Mouse (Mus musculus) forebrain, embryonic 12.5 days (tissue): Measurements from ENCODE around the gene Gdpd3. TPM values are rescaled to one million over a fixed set of nuclear protein-coding genes. Genes with fewer than 3 reads are reported as not detected.

Experiments
- ATAC-seq: fragments of 200-750 bp; cut with Nextera tagmentation; 2 replicates; pipeline ENCODE4 v1.8.0; 2017; ENCODE audit warnings: moderate TSS enrichment; ENCODE audit not compliant: low FRiP score
- H3K27ac ChIP-seq: fragments of 300-500 bp; sonication (generic); 2 replicates; pipeline ENCODE4 v1.5.1; 2016; ENCODE audit warnings: mild to moderate bottlenecking
- H3K27me3 ChIP-seq: fragments of 300-500 bp; sonication (generic); 2 replicates; pipeline ENCODE4 v1.6.1; 2016; ENCODE audit warnings: mild to moderate bottlenecking
- H3K36me3 ChIP-seq: fragments of 300-500 bp; sonication (generic); replicated peaks from 2 replicates; pipeline ENCODE4 v1.6.1; 2016; ENCODE audit warnings: mild to moderate bottlenecking
- H3K4me1 ChIP-seq: fragments of 300-500 bp; sonication (generic); 2 replicates; pipeline ENCODE4 v1.6.1; 2016
- H3K4me2 ChIP-seq: fragments of 300-500 bp; sonication (generic); 2 replicates; pipeline ENCODE4 v1.6.1; 2016; ENCODE audit warnings: mild to moderate bottlenecking, moderate library complexity
- H3K4me3 ChIP-seq: fragments of 300-500 bp; sonication (generic); replicated peaks from 2 replicates; pipeline ENCODE4 v1.5.1; 2016; ENCODE audit warnings: mild to moderate bottlenecking
- H3K9ac ChIP-seq: fragments of 300-500 bp; sonication (generic); 2 replicates; pipeline ENCODE4 v1.6.1; 2016; ENCODE audit warnings: mild to moderate bottlenecking
- H3K9me3 ChIP-seq: fragments of 300-500 bp; sonication (generic); 2 replicates; pipeline ENCODE4 v1.6.1; 2016
- WGBS: fragments of 180-500 bp; shearing (Covaris S2); methylation state at CpG from one replicate; pipeline ENCODE4 v1.1.7; 2016; 5-methylcytosine and 5-hydroxymethylcytosine counted together
- polyA plus RNA-seq: library from polyadenylated mRNA; unstranded; fragments of >200 nt; fragmentation: Nextera tagmentation; extraction: Ambion mirVana; gene quantifications from 2 replicates; pipeline ENCODE4 v1.2.1, GENCODE M21; 2016

The Gdpd3 gene
- polyA plus RNA-seq, 1 experiment from 2014 or later, result 1.4 TPM

GRCm38 (mm10) chr7:126780971-126781635 is 15.0 kb downstream of the Gdpd3 start, which contains the start of gene Tbx6:
Tbx6 (plus strand) TSS chr7:126781483.
- H3K27me3 ChIP-seq, result no peaks in the 10 kb centered on the region
- peak within 1 kb of the TSS; percentile 53 for H3K9ac ChIP-seq
- H3K4me3 ChIP-seq, result peak within 1 kb of the TSS; percentile 39
- H3K4me2 ChIP-seq, result peak within 1 kb of the TSS; percentile 93
- H3K9me3 ChIP-seq, result no peaks in the 10 kb centered on the region
- WGBS, result 8% methylated on average over 22 of the region's 22 CpGs
- peak within 1 kb of the TSS; percentile 79 for H3K27ac ChIP-seq
- peaks cover 41% of the 10 kb centered on the region for H3K4me1 ChIP-seq
- H3K36me3 ChIP-seq, result peaks cover 25% of the 10 kb centered on the region
- peak; percentile 2; the same call in 1 of the 2 replicates for ATAC-seq

DNA sequence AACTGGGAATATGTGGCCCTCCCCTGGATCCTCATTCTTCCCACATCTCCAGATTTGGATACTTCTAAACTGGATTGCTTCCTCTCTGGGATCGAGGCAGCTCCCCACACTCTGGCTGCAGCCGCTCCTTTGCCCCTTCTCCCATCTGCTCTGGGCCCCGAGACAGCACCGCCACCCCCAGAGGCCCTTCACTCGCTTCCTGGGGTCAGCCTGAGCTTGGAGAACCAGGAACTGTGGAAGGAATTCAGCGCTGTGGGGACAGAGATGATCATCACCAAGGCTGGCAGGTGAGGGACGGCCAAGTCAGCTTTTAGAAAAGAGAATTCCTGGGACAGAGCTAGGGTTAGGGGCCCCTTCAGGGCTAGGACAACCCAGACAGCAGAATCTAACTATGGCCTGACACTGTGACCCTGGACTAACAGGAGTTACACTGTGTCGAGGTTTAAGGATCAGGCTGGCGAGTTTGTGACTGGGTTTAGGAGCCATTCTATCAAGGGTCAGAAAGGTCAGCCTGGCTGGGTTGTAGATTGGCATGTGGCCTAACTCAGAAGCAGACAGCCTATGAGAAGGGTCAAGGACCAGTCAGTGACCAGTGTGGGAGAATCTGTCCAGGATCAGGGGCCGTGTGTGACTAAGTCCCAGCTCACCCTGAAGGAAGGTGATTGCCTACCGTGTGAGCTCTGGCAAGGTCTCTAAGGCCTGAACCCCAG is 15.7 kb downstream of the Gdpd3 start:
- Histone ChIP-seq H3K27ac (peak overlapping the region; percentile 6; the same call in 1 of the 2 replicates), H3K4me3 (0 out of 2 replicates have a peak overlapping the region, but pooled peaks have one; percentile 39), H3K4me2 (peak overlapping the region; percentile 93), H3K9ac (peak overlapping the region; percentile 53; the same call in 1 of the 2 replicates), H3K36me3 (peaks cover 32% of the 10 kb centered on the region), H3K9me3 (no peaks in the 10 kb centered on the region), H3K27me3 (no peaks in the 10 kb centered on the region), H3K4me1 (peaks cover 36% of the 10 kb centered on the region)
- ATAC-seq, result no peak
- WGBS, result 48% methylated on average over 11 of the region's 11 CpGs

DNA sequence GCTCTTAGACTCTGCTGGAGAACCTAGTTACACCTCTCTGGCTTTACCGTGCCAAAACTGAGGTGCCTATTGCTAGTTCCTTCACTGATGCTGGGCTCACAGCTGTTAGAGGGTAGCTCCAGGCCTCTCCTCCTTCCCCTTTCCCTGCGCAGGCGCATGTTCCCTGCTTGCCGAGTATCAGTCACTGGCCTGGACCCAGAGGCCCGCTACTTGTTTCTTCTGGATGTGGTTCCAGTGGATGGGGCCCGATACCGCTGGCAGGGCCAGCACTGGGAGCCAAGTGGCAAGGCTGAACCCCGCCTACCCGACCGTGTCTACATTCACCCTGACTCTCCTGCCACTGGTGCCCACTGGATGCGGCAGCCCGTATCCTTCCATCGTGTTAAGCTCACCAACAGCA is 16.6 kb downstream of the Gdpd3 start:
- Histone ChIP-seq H3K36me3 (peaks cover 41% of the 10 kb centered on the region), H3K4me1 (peaks cover 29% of the 10 kb centered on the region), H3K27me3 (no peaks in the 10 kb centered on the region), H3K9me3 (no peaks in the 10 kb centered on the region), H3K4me3 (no peak overlapping the region), H3K27ac (no peak overlapping the region), H3K4me2 (no peak overlapping the region), H3K9ac (no peak overlapping the region)
- ATAC-seq, result no peak
- 88% methylated on average over 13 of the region's 13 CpGs for WGBS

DNA sequence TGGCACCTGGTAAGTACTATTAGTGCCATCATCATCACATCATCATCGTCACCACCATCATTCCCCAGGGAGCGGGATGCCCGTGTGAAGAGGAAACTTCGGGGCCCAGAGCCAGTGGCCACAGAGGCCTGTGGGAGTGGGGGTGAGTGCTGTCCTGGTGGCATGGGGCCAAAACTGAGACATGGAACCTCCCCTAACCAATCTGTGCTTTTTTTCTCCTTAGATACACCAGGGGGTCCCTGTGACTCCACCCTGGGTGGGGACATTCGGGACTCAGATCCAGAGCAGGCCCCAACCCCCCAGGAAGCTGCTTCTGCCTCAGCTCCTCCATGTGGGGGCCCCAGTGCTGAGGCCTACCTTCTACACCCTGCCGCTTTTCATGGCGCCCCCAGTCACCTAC is 18.3 kb downstream of the Gdpd3 start:
- Histone ChIP-seq H3K9ac (no peak overlapping the region), H3K36me3 (peaks cover 59% of the 10 kb centered on the region), H3K4me3 (no peak overlapping the region), H3K4me2 (no peak overlapping the region), H3K9me3 (no peaks in the 10 kb centered on the region), H3K27me3 (no peaks in the 10 kb centered on the region), H3K27ac (no peak overlapping the region), H3K4me1 (peaks cover 22% of the 10 kb centered on the region)
- WGBS, result 92% methylated on average over 7 of the region's 7 CpGs
- ATAC-seq, result no peak

DNA sequence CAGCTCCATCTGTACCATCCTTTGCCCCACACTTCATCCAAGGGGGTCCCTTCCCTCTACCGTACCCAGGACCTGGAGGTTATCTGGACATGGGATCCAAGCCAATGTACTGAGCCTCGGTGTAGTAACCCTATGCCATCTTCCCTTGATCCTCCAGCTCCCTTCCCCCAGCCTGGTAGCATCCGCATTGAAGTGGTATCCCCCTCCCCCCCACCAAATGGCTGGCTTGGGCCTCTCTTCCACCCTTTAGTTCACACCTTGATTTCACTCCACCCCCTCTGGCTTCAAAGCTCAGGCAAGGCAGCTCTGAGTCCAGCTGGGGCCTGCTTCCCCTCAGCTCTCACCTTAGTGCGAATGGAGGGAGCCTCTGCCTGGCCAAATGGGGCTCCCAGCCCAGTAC is 18.9 kb downstream of the Gdpd3 start:
- no peak overlapping the region for H3K27ac ChIP-seq
- H3K4me2 ChIP-seq, result no peak overlapping the region
- no peaks in the 10 kb centered on the region for H3K9me3 ChIP-seq
- no peak overlapping the region for H3K9ac ChIP-seq
- no peak overlapping the region for H3K4me3 ChIP-seq
- no peak for ATAC-seq
- H3K4me1 ChIP-seq, result peaks cover 18% of the 10 kb centered on the region
- WGBS, result 86% methylated on average over 4 of the region's 4 CpGs
- peaks cover 65% of the 10 kb centered on the region for H3K36me3 ChIP-seq
- H3K27me3 ChIP-seq, result no peaks in the 10 kb centered on the region

DNA sequence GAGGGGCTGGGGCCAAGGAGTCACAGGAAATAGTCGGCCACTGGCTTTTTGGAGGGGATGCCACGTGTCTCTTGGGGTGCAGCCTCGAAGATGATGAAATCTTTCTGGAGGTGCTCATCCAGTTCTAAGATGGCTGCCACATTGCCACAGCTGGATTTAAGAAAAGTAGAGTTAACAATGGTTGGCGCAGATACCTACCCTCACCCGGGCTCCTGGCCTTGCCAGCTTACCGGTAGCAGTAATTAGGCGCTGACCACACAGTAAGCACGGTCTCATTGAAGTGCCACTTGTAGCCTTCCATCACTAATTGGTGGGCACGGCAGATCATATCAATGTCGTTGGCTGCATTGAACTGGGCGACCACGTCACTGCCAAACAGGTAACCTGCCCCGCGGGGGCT is 20.0 kb downstream of the Gdpd3 start:
- Histone ChIP-seq H3K9ac (no peak overlapping the region), H3K4me3 (no peak overlapping the region), H3K9me3 (no peaks in the 10 kb centered on the region), H3K4me1 (peaks cover 20% of the 10 kb centered on the region), H3K36me3 (peaks cover 72% of the 10 kb centered on the region), H3K27ac (no peak overlapping the region), H3K27me3 (no peaks in the 10 kb centered on the region), H3K4me2 (no peak overlapping the region)
- no peak for ATAC-seq
- WGBS, result 92% methylated on average over 14 of the region's 14 CpGs

DNA sequence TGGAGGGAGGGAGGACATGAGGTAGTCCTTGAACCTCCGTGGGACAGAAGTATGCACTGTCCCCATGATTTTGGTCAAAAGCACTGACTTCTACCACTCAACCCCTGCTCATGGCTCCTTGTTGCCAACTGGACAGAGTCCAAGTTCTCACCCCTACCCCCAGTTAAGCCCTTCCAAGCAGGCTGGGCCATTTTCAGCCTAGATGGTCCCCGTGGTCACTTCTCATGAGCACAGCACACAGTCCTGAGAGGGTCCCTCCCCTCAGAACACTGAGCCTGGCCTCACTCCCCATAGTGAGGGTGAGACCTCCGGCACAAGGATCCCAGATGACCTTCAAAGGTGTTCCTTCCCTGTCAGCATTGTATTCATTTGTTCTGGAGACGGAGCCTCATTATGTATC is 23.0 kb downstream of the Gdpd3 start:
- H3K27ac ChIP-seq, result no peak overlapping the region
- H3K36me3 ChIP-seq, result peaks cover 66% of the 10 kb centered on the region
- no peak overlapping the region for H3K9ac ChIP-seq
- ATAC-seq, result no peak
- no peak overlapping the region for H3K4me2 ChIP-seq
- no peaks in the 10 kb centered on the region for H3K9me3 ChIP-seq
- no peak overlapping the region for H3K4me3 ChIP-seq
- H3K27me3 ChIP-seq, result no peaks in the 10 kb centered on the region
- peaks cover 22% of the 10 kb centered on the region for H3K4me1 ChIP-seq
- 92% methylated on average over 4 of the region's 4 CpGs for WGBS

DNA sequence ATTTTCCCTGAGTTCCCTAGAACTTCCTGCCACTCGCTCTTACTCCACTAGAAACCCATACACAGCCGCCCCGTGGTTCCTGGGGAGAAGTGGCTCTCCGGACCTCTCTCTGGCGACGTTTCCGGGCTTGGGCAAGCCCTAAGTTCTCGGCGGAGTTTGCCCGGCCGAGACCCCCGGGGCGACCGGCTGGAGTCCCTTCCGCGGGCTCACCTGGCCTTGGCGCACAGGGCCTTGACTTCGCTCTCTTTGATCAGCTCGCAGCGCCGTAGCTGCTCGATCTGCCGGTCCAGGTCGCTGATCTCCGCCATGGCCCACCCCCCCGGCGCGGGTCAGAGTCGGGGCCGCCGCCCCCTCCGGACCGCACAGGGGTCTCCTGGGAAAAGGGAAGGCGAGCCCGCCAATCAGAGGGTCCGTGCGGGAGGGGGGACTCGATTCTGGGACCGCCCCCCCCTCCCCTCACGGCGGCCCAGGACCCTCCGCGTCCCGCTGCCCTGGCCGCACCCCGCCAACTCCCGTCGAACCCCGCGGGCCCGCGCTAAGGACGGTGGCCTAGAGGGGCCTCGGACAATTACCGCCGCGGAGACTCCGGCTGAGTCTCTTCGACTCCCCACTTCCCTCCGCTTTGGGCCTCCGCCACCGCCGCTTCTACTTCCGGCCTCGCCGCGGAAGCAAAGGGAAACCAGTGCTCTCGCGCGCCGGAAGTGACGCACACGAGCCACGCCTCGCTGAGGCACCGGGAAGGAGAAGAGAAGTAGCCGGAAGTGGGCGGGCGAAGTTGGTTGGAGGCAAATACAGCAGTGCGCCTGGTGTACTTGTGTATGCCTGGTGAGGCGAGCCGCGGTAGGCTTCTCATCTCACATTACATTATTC is 26.0 kb downstream of the Gdpd3 start, which contains the start of gene Ppp4c:
Gene Ppp4c, minus strand, starts transcription at position 646 of the 870 bp plus-strand sequence.
- H3K36me3 ChIP-seq, result peaks cover 64% of the 10 kb centered on the region
- peak within 1 kb of the TSS; percentile 96 for H3K27ac ChIP-seq
- H3K4me2 ChIP-seq, result peak within 1 kb of the TSS; percentile 57
- peak; percentile 94 for ATAC-seq
- H3K9ac ChIP-seq, result peak within 1 kb of the TSS; percentile 93
- WGBS, result under 1% methylated on average over 73 of the region's 83 CpGs
- no peaks in the 10 kb centered on the region for H3K9me3 ChIP-seq
- H3K4me3 ChIP-seq, result peak within 1 kb of the TSS; percentile 90
- H3K4me1 ChIP-seq, result peaks cover 34% of the 10 kb centered on the region
- H3K27me3 ChIP-seq, result no peaks in the 10 kb centered on the region

DNA sequence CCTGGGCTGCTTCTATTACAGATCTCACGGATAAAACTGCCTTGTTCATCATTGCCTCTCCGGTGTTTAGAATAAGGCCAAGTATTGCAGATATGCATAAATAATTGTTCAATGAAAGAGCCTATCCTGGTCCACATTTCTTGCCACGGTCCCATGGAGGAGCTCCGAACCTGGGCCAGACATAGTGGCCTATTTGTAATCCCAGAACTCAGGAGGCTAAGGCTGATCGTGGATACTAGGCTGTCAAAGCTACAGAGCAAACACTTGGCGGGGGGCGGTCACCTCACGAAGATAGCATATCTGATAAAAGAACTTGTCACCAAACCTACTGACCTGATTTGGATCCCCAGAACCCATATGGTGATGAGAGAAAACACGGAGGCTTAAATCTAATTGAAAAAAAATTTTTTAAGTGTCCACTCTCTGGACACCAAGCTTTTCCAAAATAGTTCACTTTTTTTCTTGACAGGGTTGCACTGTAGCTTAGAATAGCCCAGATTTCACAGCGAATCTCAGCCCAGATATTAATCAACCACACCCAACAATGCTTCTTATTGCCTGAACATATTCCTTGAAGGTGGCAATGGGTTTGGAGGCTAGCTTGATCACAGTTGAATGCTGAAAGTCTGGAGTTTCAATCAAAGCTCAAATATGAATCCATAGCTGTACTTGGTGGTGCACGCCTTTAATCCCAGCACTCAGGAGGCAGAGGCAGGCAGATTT is 26.7 kb downstream of the Gdpd3 start:
- 28% methylated on average over 11 of the region's 11 CpGs for WGBS
- Histone ChIP-seq H3K4me3 (peak overlapping the region; percentile 90), H3K27me3 (no peaks in the 10 kb centered on the region), H3K27ac (peak overlapping the region; percentile 96), H3K36me3 (peaks cover 60% of the 10 kb centered on the region), H3K4me1 (peaks cover 42% of the 10 kb centered on the region), H3K4me2 (peak overlapping the region; percentile 57), H3K9ac (peak overlapping the region; percentile 93), H3K9me3 (no peaks in the 10 kb centered on the region)
- ATAC-seq, result peak; percentile 52

- H3K9me3 ChIP-seq, result no peaks in the 10 kb centered on the region
- H3K27me3 ChIP-seq, result no peaks in the 10 kb centered on the region
- H3K4me3 ChIP-seq, result no peak overlapping the region
- H3K4me1 ChIP-seq, result peaks cover 48% of the 10 kb centered on the region
- H3K9ac ChIP-seq, result no peak overlapping the region
- peaks cover 53% of the 10 kb centered on the region for H3K36me3 ChIP-seq
- no peak for ATAC-seq
- 81% methylated on average over 4 of the region's 4 CpGs for WGBS
- H3K27ac ChIP-seq, result no peak overlapping the region
- H3K4me2 ChIP-seq, result no peak overlapping the region
Measured at GRCm38 (mm10) chr7:126793456-126794270, 27.5 kb downstream of the Gdpd3 start.

- Histone ChIP-seq H3K4me1 (peaks cover 48% of the 10 kb centered on the region), H3K4me3 (no peak overlapping the region), H3K9me3 (no peaks in the 10 kb centered on the region), H3K4me2 (no peak overlapping the region), H3K36me3 (peaks cover 47% of the 10 kb centered on the region), H3K9ac (no peak overlapping the region), H3K27me3 (no peaks in the 10 kb centered on the region), H3K27ac (no peak overlapping the region)
- 83% methylated on average over 4 of the region's 4 CpGs for WGBS
- no peak for ATAC-seq
Measured at GRCm38 (mm10) chr7:126794271-126794605, 28.1 kb downstream of the Gdpd3 start.
